Mouse (Mus musculus) lung, embryonic 14.5 days (tissue): ENCODE data around the gene Npr1. TPM values are rescaled to one million over a fixed set of nuclear protein-coding genes. Genes with fewer than 3 reads are reported as not detected.

Experiments used
- ATAC-seq: fragments of 200-750 bp; cut with Nextera tagmentation; 2 replicates; pipeline ENCODE4 v1.8.0; 2017; ENCODE audit warnings: mild to moderate bottlenecking, moderate TSS enrichment, moderate library complexity; ENCODE audit not compliant: insufficient read depth
- DNase-seq: peaks from one replicate; pipeline ENCODE4 v3.0.0-alpha.2; 2015
- H3K27ac ChIP-seq: fragments of 300-500 bp; sonication (generic); 2 replicates; pipeline ENCODE4 v1.5.1; 2014; ENCODE audit warnings: low read depth, mild to moderate bottlenecking, moderate library complexity
- H3K27me3 ChIP-seq: fragments of 300-500 bp; sonication (generic); 2 replicates; pipeline ENCODE4 v1.6.1; 2014; ENCODE audit warnings: low read length, control low read depth; ENCODE audit not compliant: insufficient read depth
- H3K36me3 ChIP-seq: fragments of 300-500 bp; sonication (generic); 2 replicates; pipeline ENCODE4 v1.6.1; 2014; ENCODE audit warnings: control low read depth; ENCODE audit not compliant: insufficient read depth
- H3K4me1 ChIP-seq: fragments of 300-500 bp; sonication (generic); 2 replicates; pipeline ENCODE4 v1.6.1; 2014; ENCODE audit warnings: antibody characterized with exemption, control low read depth; ENCODE audit not compliant: insufficient read depth
- H3K4me2 ChIP-seq: fragments of 300-500 bp; sonication (generic); 2 replicates; pipeline ENCODE4 v1.6.1; 2014; ENCODE audit warnings: mild to moderate bottlenecking
- H3K4me3 ChIP-seq: fragments of 300-500 bp; sonication (generic); 2 replicates; pipeline ENCODE4 v1.5.1; 2014; ENCODE audit warnings: low read depth, low read length
- H3K9ac ChIP-seq: fragments of 300-500 bp; sonication (generic); 2 replicates; pipeline ENCODE4 v1.6.1; 2014
- H3K9me3 ChIP-seq: fragments of 300-500 bp; sonication (generic); 2 replicates; pipeline ENCODE4 v1.6.1; 2016; ENCODE audit warnings: low read depth, low read length, control low read depth
- CTCF ChIP-seq: IDR thresholded peaks from 2 replicates; pipeline ENCODE4 v1.5.1; 2016; ENCODE audit warnings: antibody characterized with exemption, low read depth
- WGBS: fragments of 180-500 bp; shearing (Covaris S2); extraction: QIAGEN DNeasy Blood & Tissue Kit; methylation state at CpG from one replicate; pipeline ENCODE4 v1.1.7; 2014; 5-methylcytosine and 5-hydroxymethylcytosine counted together
- polyA plus RNA-seq: library from polyadenylated mRNA; unstranded; fragments of >200 nt; fragmentation: Nextera tagmentation; extraction: Ambion mirVana; gene quantifications from 2 replicates; pipeline ENCODE4 v1.2.1, GENCODE M21; 2014

Npr1 gene
- 17.8 and 19.3 TPM in 2 replicates for polyA plus RNA-seq

DNA sequence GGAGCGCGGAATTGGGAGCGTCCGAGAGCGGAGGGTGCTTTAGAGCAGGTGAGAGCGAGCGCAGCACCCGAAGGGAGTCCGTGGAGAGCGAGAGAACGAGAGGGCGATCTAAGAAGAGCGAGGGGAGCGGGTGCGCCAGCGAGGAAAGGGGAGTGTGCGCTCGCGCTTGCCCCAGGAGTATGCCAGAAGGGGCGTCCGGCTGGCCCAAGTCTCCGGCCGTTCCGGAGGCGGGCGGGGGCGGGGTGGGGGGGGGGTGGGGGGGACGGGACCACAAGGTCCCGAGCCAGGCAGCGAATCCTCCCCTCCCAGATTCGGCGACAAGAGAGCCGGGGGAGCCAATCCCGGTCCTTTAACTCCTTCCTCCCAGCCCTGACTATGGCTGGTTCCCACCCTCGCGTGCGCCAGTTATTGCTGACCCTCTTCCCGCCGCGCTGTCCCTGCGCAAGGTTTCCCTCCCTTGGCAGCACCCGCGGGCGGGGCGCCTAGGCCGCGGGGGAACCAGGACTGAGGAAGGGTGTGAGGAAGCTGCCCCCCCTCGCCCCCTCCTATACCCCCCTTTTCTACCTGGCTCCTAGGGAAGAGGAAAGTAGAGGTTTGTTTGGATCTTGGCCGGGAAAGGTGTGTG is at the start of gene Npr1:
Gene Npr1 (minus strand): TSS at position 181 of the 625 bp plus-strand sequence.
- peak within 1 kb of the TSS; percentile 50; the same call in 1 of the 2 replicates for H3K27ac ChIP-seq
- H3K9me3 ChIP-seq: no peaks in the 10 kb centered on the region

GRCm38 (mm10) chr3:90515242-90515641 is 49.6 kb upstream of the Npr1 start:
- DNase-seq: peak; percentile 50
- peak; percentile 22; the same call in 1 of the 2 replicates for ATAC-seq

More for the DNA sequence above, at the start of gene Npr1:
- peak; percentile 65 for ATAC-seq
- Histone ChIP-seq H3K36me3 (no peaks in the 10 kb centered on the region), H3K4me2 (peak within 1 kb of the TSS; percentile 93), H3K27me3 (peaks cover 32% of the 10 kb centered on the region), H3K9ac (peak within 1 kb of the TSS; percentile 62), H3K4me3 (peak within 1 kb of the TSS; percentile 57), H3K4me1 (peaks cover 4% of the 10 kb centered on the region; the same call in 1 of the 2 replicates)
- WGBS: under 1% methylated on average over 43 of the region's 49 CpGs
- no peak for TF ChIP-seq CTCF
- peak; percentile 67 for DNase-seq

DNA sequence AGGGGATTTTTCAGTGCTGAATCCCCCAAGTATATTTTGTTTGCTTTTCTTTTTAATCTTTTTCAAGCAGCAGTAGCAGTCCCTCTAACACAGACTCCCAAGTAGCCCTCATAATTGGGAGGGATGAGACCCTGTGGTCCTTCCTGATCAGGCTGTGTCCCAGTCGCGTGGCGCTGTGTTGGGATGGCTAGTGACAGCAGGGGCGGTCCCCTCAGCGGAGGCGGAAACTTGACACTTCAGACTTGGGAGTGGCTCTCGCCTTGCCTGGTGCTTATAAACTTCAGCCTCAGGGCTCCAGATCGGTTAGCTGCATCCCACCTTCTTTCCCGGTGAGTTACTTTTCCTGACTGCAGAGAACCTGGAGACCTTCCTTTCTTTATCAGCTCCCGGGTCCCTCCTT is 49.0 kb upstream of the Npr1 start:
- DNase-seq: peak; percentile 84
- Histone ChIP-seq H3K36me3 (no peaks in the 10 kb centered on the region), H3K27ac (peak overlapping the region; percentile 25; the same call in 1 of the 2 replicates), H3K9ac (peak overlapping the region; percentile 54), H3K27me3 (no peaks in the 10 kb centered on the region; the same call in 1 of the 2 replicates), H3K4me3 (peak overlapping the region; percentile 42), H3K4me1 (peaks cover 4% of the 10 kb centered on the region), H3K9me3 (no peaks in the 10 kb centered on the region), H3K4me2 (peak overlapping the region; percentile 86)
- under 1% methylated on average over 10 of the region's 10 CpGs for WGBS
- ATAC-seq: peak; percentile 88
- no peak for TF ChIP-seq CTCF

More at GRCm38 (mm10) chr3:90515242-90515641, 49.6 kb upstream of the Npr1 start:
- Histone ChIP-seq H3K27me3 (no peaks in the 10 kb centered on the region; the same call in 1 of the 2 replicates), H3K4me3 (peak overlapping the region; percentile 42), H3K4me1 (peaks cover 4% of the 10 kb centered on the region), H3K36me3 (no peaks in the 10 kb centered on the region), H3K4me2 (peak overlapping the region; percentile 86), H3K9me3 (no peaks in the 10 kb centered on the region), H3K27ac (0 out of 2 replicates have a peak overlapping the region, but pooled peaks have one; percentile 25), H3K9ac (peak overlapping the region; percentile 54)
- 21% methylated on average over 1 of the region's 1 CpGs for WGBS
- TF ChIP-seq CTCF: no peak

DNA sequence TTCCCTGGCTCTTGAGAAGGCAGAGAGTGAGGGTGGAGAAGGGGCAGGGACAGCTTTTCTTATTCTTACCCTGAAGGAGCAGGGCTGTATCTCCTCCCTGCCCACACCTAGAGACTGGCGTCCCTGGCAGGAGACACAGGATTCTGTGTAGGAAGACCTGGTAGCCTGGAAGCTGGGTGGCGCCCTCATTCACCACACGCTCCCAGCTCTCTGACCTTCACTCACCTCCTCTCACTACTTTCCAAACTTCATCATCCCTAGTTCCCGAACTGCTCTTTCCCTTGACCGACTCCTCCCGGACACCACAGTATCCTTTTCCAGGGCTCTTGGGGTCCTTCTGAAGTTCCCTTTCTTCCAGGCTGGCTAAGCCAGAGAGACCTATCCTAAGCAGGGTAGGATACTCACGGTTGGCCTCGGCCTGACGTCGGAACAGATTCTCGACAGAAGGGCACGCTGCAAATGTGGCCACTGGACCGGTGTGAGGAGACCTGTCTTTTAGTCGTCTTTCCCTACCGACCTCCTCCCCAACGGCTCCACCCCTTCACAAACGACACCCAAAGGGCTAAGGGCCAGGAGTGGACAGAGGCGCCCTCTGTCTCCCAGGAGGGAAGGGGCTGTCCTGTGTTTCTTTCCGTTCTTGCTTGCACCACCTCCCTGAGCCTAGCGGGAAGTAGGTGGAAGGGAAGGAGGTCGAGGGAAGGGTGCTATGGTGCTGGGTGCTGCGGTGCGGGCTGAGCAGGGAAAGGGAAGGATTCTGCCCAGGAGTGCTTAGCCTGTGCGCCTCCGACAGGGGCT is 48.3 kb upstream of the Npr1 start, which contains the start of the genes S100a1 and S100a13:
Gene S100a1 (minus strand): TSS at position 597 of the 795 bp plus-strand sequence.
Gene S100a13 (plus strand): TSS at position 640 of the 795 bp plus-strand sequence.
- peak; percentile 42; the same call in 1 of the 2 replicates for TF ChIP-seq CTCF
- Histone ChIP-seq H3K4me3 (peak within 1 kb of the TSS; percentile 42), H3K36me3 (no peaks in the 10 kb centered on the region), H3K27me3 (no peaks in the 10 kb centered on the region; the same call in 1 of the 2 replicates), H3K27ac (peak within 1 kb of the TSS; percentile 25; the same call in 1 of the 2 replicates), H3K9me3 (no peaks in the 10 kb centered on the region), H3K4me2 (peak within 1 kb of the TSS; percentile 86), H3K4me1 (peaks cover 4% of the 10 kb centered on the region), H3K9ac (peak within 1 kb of the TSS; percentile 54)
- 3% methylated on average over 24 of the region's 25 CpGs for WGBS
- ATAC-seq (peak; percentile 38), DNase-seq (peak; percentile 66)

DNA sequence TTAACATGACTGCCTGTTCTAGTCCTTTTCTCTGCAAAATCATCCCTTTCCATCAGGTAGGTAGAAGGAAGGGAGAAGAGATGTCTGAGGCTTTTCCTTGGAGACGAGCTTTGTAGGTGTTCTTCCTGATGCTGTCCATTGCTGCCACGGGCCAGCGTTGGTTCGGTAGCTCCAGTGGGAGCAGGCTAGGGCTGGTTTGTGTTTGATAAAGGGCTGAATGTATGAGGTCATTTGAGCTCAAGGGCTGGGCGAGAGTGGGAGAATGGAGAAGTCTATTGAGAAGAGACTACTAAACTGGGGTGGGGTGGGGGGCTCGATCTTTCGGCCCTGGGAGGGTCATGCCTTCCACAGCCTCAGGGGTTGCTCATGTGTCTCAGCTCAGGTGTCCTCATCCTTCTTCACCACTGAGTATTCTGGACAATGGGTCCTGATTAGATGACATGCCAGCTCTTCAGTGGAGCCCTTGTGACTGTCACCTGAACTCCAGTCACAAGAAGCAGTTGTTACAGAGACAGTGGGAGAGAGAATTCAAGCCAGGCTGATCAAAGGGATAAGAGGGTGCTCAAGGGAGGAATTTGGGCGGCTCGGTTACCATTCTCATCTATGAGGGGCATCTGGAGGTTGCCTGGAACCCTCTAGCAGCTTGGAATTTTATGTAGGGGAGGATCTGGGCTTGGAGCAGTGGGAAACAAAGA is 47.4 kb upstream of the Npr1 start:
- Histone ChIP-seq H3K9ac (no peak overlapping the region), H3K4me1 (peaks cover 6% of the 10 kb centered on the region), H3K36me3 (no peaks in the 10 kb centered on the region), H3K4me3 (peak overlapping the region; percentile 42), H3K27me3 (no peaks in the 10 kb centered on the region; the same call in 1 of the 2 replicates), H3K4me2 (peak overlapping the region; percentile 86; the same call in 1 of the 2 replicates), H3K27ac (no peak overlapping the region), H3K9me3 (no peaks in the 10 kb centered on the region)
- no peak for ATAC-seq
- no peak for TF ChIP-seq CTCF
- WGBS: 71% methylated on average over 9 of the region's 9 CpGs
- no peak for DNase-seq

DNA sequence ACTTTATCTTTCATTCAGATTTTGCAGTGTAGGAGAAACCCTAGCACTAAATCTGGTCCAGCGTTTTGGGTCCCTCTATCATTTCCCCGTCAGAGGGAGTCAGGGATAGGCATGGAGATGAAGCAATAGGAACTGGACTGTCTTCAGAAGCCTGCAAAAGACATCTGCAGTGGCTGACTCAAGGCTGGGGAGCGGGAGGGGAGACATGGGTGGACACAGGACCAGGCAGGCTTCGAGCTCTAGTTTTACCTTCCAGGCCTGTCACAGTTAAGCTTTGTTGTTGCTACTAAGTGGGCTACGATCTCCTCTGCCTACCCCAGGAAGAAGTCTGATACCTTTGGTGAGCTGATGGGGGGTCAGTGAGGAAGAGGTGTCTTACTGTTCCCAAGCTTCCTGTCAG is 46.6 kb upstream of the Npr1 start:
- DNase-seq (no peak), ATAC-seq (no peak)
- TF ChIP-seq CTCF: no peak
- Histone ChIP-seq H3K4me1 (peaks cover 14% of the 10 kb centered on the region), H3K27ac (no peak overlapping the region), H3K9me3 (no peaks in the 10 kb centered on the region), H3K36me3 (peaks cover 6% of the 10 kb centered on the region), H3K27me3 (no peaks in the 10 kb centered on the region; the same call in 1 of the 2 replicates), H3K4me3 (no peak overlapping the region), H3K4me2 (no peak overlapping the region), H3K9ac (no peak overlapping the region)
- WGBS: 84% methylated on average over 5 of the region's 5 CpGs
